ENCODE assay signal across 15 mouse cellular contexts in the genomic region with DNA sequence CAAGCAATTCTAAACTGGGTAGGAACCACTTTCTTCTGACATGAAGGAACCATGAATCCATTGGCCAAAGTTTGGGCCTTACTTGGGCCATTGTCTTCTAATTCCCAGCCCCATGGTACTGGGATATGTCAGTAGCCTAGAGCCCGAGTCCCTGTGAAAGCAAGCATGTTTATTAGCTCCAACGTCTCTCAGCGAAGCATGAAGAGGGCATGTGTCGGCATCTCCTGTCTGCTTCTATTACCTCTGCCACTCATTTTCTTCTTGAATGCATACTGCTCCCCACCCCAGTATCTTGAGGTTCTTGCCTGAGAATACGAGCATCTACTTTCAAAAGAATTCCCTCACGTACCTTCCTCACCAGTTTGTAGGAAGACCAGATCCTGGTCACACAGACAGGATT. TPM values are rescaled to one million over a fixed set of nuclear protein-coding genes. Genes with fewer than 3 reads are reported as not detected.
A peak's percentile ranks its signal among the peaks of the same experiment; 100 is the strongest.
DNase-seq lines count a peak whose midpoint lies in the region; ATAC-seq and TF ChIP-seq lines count a peak whose summit lies in the region.
"Had no signal": no experiment of that assay in that cellular context is flagged by ENCODE, and none has a peak within 500 bp of the region (broad histone marks: within the 10 kb centered on the region; RNA-seq: fewer than 3 reads in every experiment).

No protein-coding gene starts in this region.

- TF ChIP-seq CTCF in kidney, postnatal 0 days (IDR thresholded peaks at IDR 0.05; ENCODE audit: low read depth), result no peak
- TF ChIP-seq CTCF in midbrain, postnatal 0 days (IDR thresholded peaks at IDR 0.05), result no peak
- no peak for TF ChIP-seq CTCF in small intestine, adult 2 months (IDR thresholded peaks at IDR 0.05; ENCODE audit: extremely low read depth, insufficient read length, insufficient replicate concordance, low read depth, low read length)
- TF ChIP-seq CTCF in thymus, adult 2 months (IDR thresholded peaks at IDR 0.05; ENCODE audit: borderline replicate concordance, control insufficient read depth, extremely low read depth, insufficient read depth, low read length, poor library complexity), result no peak

- no peak for DNase-seq in hindbrain, embryonic 10.5 days (ENCODE audit: low spot score)
- no peak for DNase-seq in kidney, postnatal 0 days (ENCODE audit: low spot score)
- no peak for DNase-seq in kidney, adult 11 months
- DNase-seq in midbrain, postnatal 0 days (ENCODE audit: low spot score), result peak; percentile 37
- no peak for DNase-seq in midbrain, embryonic 10.5 days (ENCODE audit: low spot score)
- DNase-seq in thymus, adult 2 months, result no peak
- DNase-seq: gastrocnemius, postnatal 14 days; lung, postnatal 4 days; spleen, adult 18-20 months had no signal

- H3K36me3 ChIP-seq in hindbrain, embryonic 16.5 days (ENCODE audit: control insufficient read depth, insufficient read depth, low read length), result no peaks in the 10 kb centered on the region
- no peaks in the 10 kb centered on the region for H3K36me3 ChIP-seq in hindbrain, embryonic 10.5 days
- H3K36me3 ChIP-seq in kidney, postnatal 0 days (ENCODE audit: insufficient read depth, low read length), result no peaks in the 10 kb centered on the region
- no peaks in the 10 kb centered on the region for H3K36me3 ChIP-seq in midbrain, postnatal 0 days (ENCODE audit: insufficient read depth, low read length)
- H3K36me3 ChIP-seq in midbrain, embryonic 10.5 days, result no peaks in the 10 kb centered on the region
- H3K36me3 ChIP-seq in small intestine, adult 2 months (ENCODE audit: control insufficient read depth, insufficient read depth, low read length), result no peaks in the 10 kb centered on the region
- H3K36me3 ChIP-seq in thymus, adult 2 months (ENCODE audit: control insufficient read depth, insufficient read depth, low read length), result no peaks in the 10 kb centered on the region
- H3K36me3 ChIP-seq: forebrain, embryonic 10.5 days; limb, embryonic 15.5 days had no signal

- H3K9ac ChIP-seq in hindbrain, embryonic 16.5 days (ENCODE audit: low read depth, low read length), result no peak overlapping the region
- H3K9ac ChIP-seq in kidney, postnatal 0 days (ENCODE audit: low read depth, low read length), result no peak overlapping the region
- H3K9ac ChIP-seq in midbrain, postnatal 0 days (replicated peaks; ENCODE audit: low read length, poor library complexity, severe bottlenecking), result no peak overlapping the region
- H3K9ac ChIP-seq: limb, embryonic 15.5 days had no signal

- peak; percentile 64; the same call in 1 of the 2 replicates for ATAC-seq in hindbrain, embryonic 16.5 days
- ATAC-seq in kidney, postnatal 0 days (replicated peaks; ENCODE audit: low FRiP score, low read depth), result no peak
- ATAC-seq in midbrain, postnatal 0 days (ENCODE audit: low FRiP score), result no peak
- ATAC-seq: forebrain, embryonic 16.5 days had no signal

- H3K9me3 ChIP-seq in hindbrain, embryonic 16.5 days (ENCODE audit: control insufficient read depth, low read length), result no peaks in the 10 kb centered on the region
- no peaks in the 10 kb centered on the region for H3K9me3 ChIP-seq in hindbrain, embryonic 10.5 days
- H3K9me3 ChIP-seq in kidney, postnatal 0 days (replicated peaks; ENCODE audit: low read length), result no peaks in the 10 kb centered on the region
- no peaks in the 10 kb centered on the region for H3K9me3 ChIP-seq in midbrain, postnatal 0 days (ENCODE audit: low read length)
- H3K9me3 ChIP-seq in midbrain, embryonic 10.5 days (replicated peaks), result no peaks in the 10 kb centered on the region
- H3K9me3 ChIP-seq: forebrain, embryonic 10.5 days; limb, embryonic 15.5 days had no signal

- H3K4me3 ChIP-seq in hindbrain, embryonic 16.5 days (ENCODE audit: low read length), result no peak overlapping the region
- no peak overlapping the region for H3K4me3 ChIP-seq in hindbrain, embryonic 10.5 days
- H3K4me3 ChIP-seq in kidney, postnatal 0 days (replicated peaks; ENCODE audit: low read depth, low read length), result no peak overlapping the region
- no peak overlapping the region for H3K4me3 ChIP-seq in midbrain, postnatal 0 days (ENCODE audit: low read depth, low read length)
- H3K4me3 ChIP-seq in midbrain, embryonic 10.5 days, result no peak overlapping the region
- H3K4me3 ChIP-seq in small intestine, adult 2 months (ENCODE audit: low read depth, low read length), result no peak overlapping the region
- H3K4me3 ChIP-seq in thymus, adult 2 months (ENCODE audit: control insufficient read depth, insufficient read depth, low read length), result no peak overlapping the region
- H3K4me3 ChIP-seq: forebrain, embryonic 10.5 days; limb, embryonic 15.5 days had no signal

- no peaks in the 10 kb centered on the region for H3K4me1 ChIP-seq in hindbrain, embryonic 16.5 days (ENCODE audit: control insufficient read depth, insufficient read depth, low read depth, low read length)
- peaks cover 21% of the 10 kb centered on the region for H3K4me1 ChIP-seq in hindbrain, embryonic 10.5 days (replicated peaks)
- 0 out of 2 replicates have a peak, but pooled peaks cover 4% of the 10 kb centered on the region for H3K4me1 ChIP-seq in kidney, postnatal 0 days (replicated peaks; ENCODE audit: insufficient read depth, low read length)
- no peaks in the 10 kb centered on the region for H3K4me1 ChIP-seq in midbrain, postnatal 0 days (ENCODE audit: insufficient read depth, low read length)
- peaks cover 34% of the 10 kb centered on the region for H3K4me1 ChIP-seq in midbrain, embryonic 10.5 days
- H3K4me1 ChIP-seq in small intestine, adult 2 months (ENCODE audit: control insufficient read depth, insufficient read depth, insufficient read length, low read length), result peaks cover 22% of the 10 kb centered on the region
- peaks cover 6% of the 10 kb centered on the region for H3K4me1 ChIP-seq in thymus, adult 2 months (replicated peaks; ENCODE audit: control insufficient read depth, insufficient read depth, low read length)

- no peaks in the 10 kb centered on the region for H3K27me3 ChIP-seq in hindbrain, embryonic 16.5 days (replicated peaks; ENCODE audit: control insufficient read depth, insufficient read depth, low read length)
- no peaks in the 10 kb centered on the region for H3K27me3 ChIP-seq in hindbrain, embryonic 10.5 days (ENCODE audit: insufficient read depth, poor library complexity, severe bottlenecking)
- no peaks in the 10 kb centered on the region for H3K27me3 ChIP-seq in kidney, postnatal 0 days (ENCODE audit: insufficient read depth, low read length)
- no peaks in the 10 kb centered on the region for H3K27me3 ChIP-seq in midbrain, postnatal 0 days (ENCODE audit: insufficient read depth, low read length)
- no peaks in the 10 kb centered on the region for H3K27me3 ChIP-seq in midbrain, embryonic 10.5 days (ENCODE audit: low read depth, poor library complexity, severe bottlenecking)
- no peaks in the 10 kb centered on the region for H3K27me3 ChIP-seq in small intestine, adult 2 months (ENCODE audit: control insufficient read depth, insufficient read depth, low read length)
- no peaks in the 10 kb centered on the region for H3K27me3 ChIP-seq in thymus, adult 2 months (ENCODE audit: control insufficient read depth, insufficient read depth, low read length)
- H3K27me3 ChIP-seq: limb, embryonic 15.5 days had no signal

- WGBS in hindbrain, embryonic 16.5 days, result 70% methylated on average over 6 of the region's 6 CpGs
- WGBS in hindbrain, embryonic 10.5 days, result 88% methylated on average over 6 of the region's 6 CpGs
- 59% methylated on average over 6 of the region's 6 CpGs for WGBS in kidney, postnatal 0 days
- WGBS in midbrain, postnatal 0 days, result 83% methylated on average over 6 of the region's 6 CpGs
- 91% methylated on average over 6 of the region's 6 CpGs for WGBS in midbrain, embryonic 10.5 days
- 64% methylated on average over 6 of the region's 6 CpGs for WGBS in small intestine, adult 2 months
- WGBS in thymus, adult 2 months, result 96% methylated on average over 6 of the region's 6 CpGs

- H3K4me2 ChIP-seq in hindbrain, embryonic 16.5 days (ENCODE audit: low read length), result no peak overlapping the region
- H3K4me2 ChIP-seq in kidney, postnatal 0 days (ENCODE audit: low read length), result peak overlapping the region; percentile 13; the same call in 1 of the 2 replicates
- H3K4me2 ChIP-seq in midbrain, postnatal 0 days (ENCODE audit: low read depth, low read length, poor library complexity, severe bottlenecking), result no peak overlapping the region
- H3K4me2 ChIP-seq: heart, embryonic 11.5 days; limb, embryonic 15.5 days had no signal

- H3K27ac ChIP-seq in hindbrain, embryonic 16.5 days (ENCODE audit: low read depth, low read length), result no peak overlapping the region
- H3K27ac ChIP-seq in hindbrain, embryonic 10.5 days, result no peak overlapping the region
- peak overlapping the region; percentile 69; the same call in 1 of the 2 replicates for H3K27ac ChIP-seq in kidney, postnatal 0 days
- H3K27ac ChIP-seq in midbrain, postnatal 0 days (ENCODE audit: low read depth, low read length), result no peak overlapping the region
- H3K27ac ChIP-seq in midbrain, embryonic 10.5 days (replicated peaks), result no peak overlapping the region
- peak overlapping the region; percentile 75 for H3K27ac ChIP-seq in small intestine, adult 2 months (ENCODE audit: insufficient read depth, low read depth, low read length)
- H3K27ac ChIP-seq in thymus, adult 2 months (ENCODE audit: control insufficient read depth, insufficient read depth, low read length), result no peak overlapping the region
- H3K27ac ChIP-seq: forebrain, embryonic 10.5 days; limb, embryonic 15.5 days had no signal

- TF ChIP-seq POLR2A in small intestine, adult 2 months (IDR thresholded peaks at IDR 0.05; ENCODE audit: low read depth, low read length), result no peak
- TF ChIP-seq POLR2A in thymus, adult 2 months (IDR thresholded peaks at IDR 0.05; ENCODE audit: control insufficient read depth, extremely low read depth, insufficient read depth, low read length, poor library complexity), result no peak

RNA-seq across cellular contexts. Expression of a gene that starts 39.6 kb away (rescaled TPM):
- 37.1 and 43.8 TPM in 2 replicates for polyA plus RNA-seq in hindbrain, embryonic 16.5 days (2015; fragmentation: Nextera tagmentation; extraction: Ambion mirVana)
- 44.3 and 51.2 TPM in 2 replicates for polyA plus RNA-seq in hindbrain, embryonic 10.5 days (2016; fragmentation: Nextera tagmentation; extraction: Ambion mirVana)
- polyA plus RNA-seq in kidney, postnatal 0 days (2015; fragmentation: Nextera tagmentation; extraction: Ambion mirVana), result 238 and 242 TPM in 2 replicates
- total RNA-seq in midbrain, postnatal 0 days (2014; rRNA removed), result 21.6 and 27.7 TPM in 2 replicates
- 44.3 and 51.2 TPM in 2 replicates for polyA plus RNA-seq in midbrain, postnatal 0 days (2015; fragmentation: Nextera tagmentation; extraction: Ambion mirVana)
- 44.6 and 52.5 TPM in 2 replicates for polyA plus RNA-seq in midbrain, embryonic 10.5 days (2016; fragmentation: Nextera tagmentation; extraction: Ambion mirVana)
- polyA plus RNA-seq in small intestine, adult 2 months (2012; rRNA removed), result 155 and 443 TPM in 2 replicates
- polyA plus RNA-seq in thymus, adult 2 months (2012; rRNA removed), result 32.5 and 53.3 TPM in 2 replicates

Comparison
In these comparisons a context has a peak if more than half of its experiments do, and no peak if none do; other contexts are left out.
1. H3K27ac ChIP-seq: peak in kidney, postnatal 0 days (single experiment) and small intestine, adult 2 months (single experiment); none in hindbrain, embryonic 16.5 days (single experiment), hindbrain, embryonic 10.5 days (single experiment), midbrain, postnatal 0 days (single experiment), midbrain, embryonic 10.5 days (single experiment) and thymus, adult 2 months (single experiment).